9 mouse cellular contexts compared by ENCODE assay signal in genomic region chr15:95598630-95599029, GRCm38 (mm10). TPM values are rescaled to one million over a fixed set of nuclear protein-coding genes. Genes with fewer than 3 reads are reported as not detected.
DNase-seq lines count a peak whose midpoint lies in the region; ATAC-seq and TF ChIP-seq lines count a peak whose summit lies in the region.
"Had no signal": no experiment of that assay in that cellular context is flagged by ENCODE, and none has a peak within 500 bp of the region (broad histone marks: within the 10 kb centered on the region; RNA-seq: fewer than 3 reads in every experiment).

No protein-coding gene starts in this region.

- 68% methylated on average over 1 of the region's 1 CpGs for WGBS in forebrain, embryonic 14.5 days
- 42% methylated on average over 1 of the region's 1 CpGs for WGBS in forebrain, embryonic 15.5 days
- WGBS in lung, embryonic 14.5 days: 65% methylated on average over 1 of the region's 1 CpGs
- WGBS in neural tube, embryonic 11.5 days: 61% methylated on average over 1 of the region's 1 CpGs

- peak; percentile 61 for TF ChIP-seq CTCF in lung, embryonic 14.5 days (IDR thresholded peaks at IDR 0.05; ENCODE audit: low read depth)

- H3K27me3 ChIP-seq in forebrain, embryonic 14.5 days (replicated peaks; ENCODE audit: control insufficient read depth, insufficient read depth, low read length): no peaks in the 10 kb centered on the region
- no peaks in the 10 kb centered on the region for H3K27me3 ChIP-seq in forebrain, embryonic 15.5 days
- no peaks in the 10 kb centered on the region for H3K27me3 ChIP-seq in lung, embryonic 14.5 days (ENCODE audit: insufficient read depth, low read length)
- no peaks in the 10 kb centered on the region for H3K27me3 ChIP-seq in neural tube, embryonic 11.5 days (ENCODE audit: control insufficient read depth, insufficient read depth, low read length)

- no peak overlapping the region for H3K4me2 ChIP-seq in forebrain, embryonic 14.5 days (ENCODE audit: low read length)
- H3K4me2 ChIP-seq in forebrain, embryonic 15.5 days (replicated peaks): no peak overlapping the region
- H3K4me2 ChIP-seq in lung, embryonic 14.5 days: no peak overlapping the region
- no peak overlapping the region for H3K4me2 ChIP-seq in neural tube, embryonic 11.5 days (ENCODE audit: low read depth)

- DNase-seq in forebrain, embryonic 14.5 days (ENCODE audit: low spot score): peak; percentile 67
- DNase-seq in lung, embryonic 14.5 days: peak; percentile 53
- no peak for DNase-seq in lung, adult 18-20 months
- DNase-seq in neural tube, embryonic 11.5 days (ENCODE audit: low spot score): peak; percentile 18
- no peak for DNase-seq in gastrocnemius, postnatal 14 days
- no peak for DNase-seq in gastrocnemius, adult 8-10 months (ENCODE audit: low spot score in 2 of 2)

- no peak overlapping the region for H3K9ac ChIP-seq in forebrain, embryonic 14.5 days (ENCODE audit: low read length)
- no peak overlapping the region for H3K9ac ChIP-seq in forebrain, embryonic 15.5 days (replicated peaks)
- H3K9ac ChIP-seq in lung, embryonic 14.5 days: no peak overlapping the region
- no peak overlapping the region for H3K9ac ChIP-seq in neural tube, embryonic 11.5 days (ENCODE audit: low read length)

- no peak overlapping the region for H3K4me3 ChIP-seq in forebrain, embryonic 14.5 days (ENCODE audit: low read depth, low read length)
- H3K4me3 ChIP-seq in forebrain, embryonic 15.5 days: no peak overlapping the region
- no peak overlapping the region for H3K4me3 ChIP-seq in lung, embryonic 14.5 days (ENCODE audit: low read depth, low read length)
- no peak overlapping the region for H3K4me3 ChIP-seq in neural tube, embryonic 11.5 days (ENCODE audit: low read depth, low read length)

- peak; percentile 62; the same call in 1 of the 2 replicates for ATAC-seq in forebrain, embryonic 14.5 days
- no peak for ATAC-seq in forebrain, embryonic 15.5 days (replicated peaks)
- ATAC-seq in lung, embryonic 14.5 days (ENCODE audit: insufficient read depth): no peak
- peak; percentile 77; the same call in 1 of the 2 replicates for ATAC-seq in common myeloid progenitor, adult 5-6 weeks (replicated peaks; ENCODE audit: low read depth, poor library complexity, severe bottlenecking)
- no peak for ATAC-seq in neural tube, embryonic 11.5 days (ENCODE audit: insufficient read depth, low FRiP score, low TSS enrichment)

- no peaks in the 10 kb centered on the region for H3K4me1 ChIP-seq in forebrain, embryonic 14.5 days (ENCODE audit: control insufficient read depth, insufficient read depth, low read length)
- no peaks in the 10 kb centered on the region for H3K4me1 ChIP-seq in forebrain, embryonic 15.5 days
- H3K4me1 ChIP-seq in lung, embryonic 14.5 days (ENCODE audit: insufficient read depth): no peaks in the 10 kb centered on the region
- H3K4me1 ChIP-seq in neural tube, embryonic 11.5 days (ENCODE audit: control insufficient read depth, insufficient read depth, low read length): no peaks in the 10 kb centered on the region

- H3K9me3 ChIP-seq in forebrain, embryonic 14.5 days (replicated peaks; ENCODE audit: control insufficient read depth, low read length): no peaks in the 10 kb centered on the region
- H3K9me3 ChIP-seq in forebrain, embryonic 15.5 days: no peaks in the 10 kb centered on the region
- H3K9me3 ChIP-seq in lung, embryonic 14.5 days (ENCODE audit: low read depth, low read length): no peaks in the 10 kb centered on the region
- H3K9me3 ChIP-seq in neural tube, embryonic 11.5 days (ENCODE audit: control insufficient read depth, low read length): no peaks in the 10 kb centered on the region

- intact Hi-C loops in gastrocnemius, postnatal 14 days (cut with DNase I; ENCODE audit: low total_unique reads): no loop called here

- no peaks in the 10 kb centered on the region for H3K36me3 ChIP-seq in forebrain, embryonic 14.5 days (ENCODE audit: control insufficient read depth, insufficient read depth, low read length)
- no peaks in the 10 kb centered on the region for H3K36me3 ChIP-seq in forebrain, embryonic 15.5 days
- no peaks in the 10 kb centered on the region for H3K36me3 ChIP-seq in lung, embryonic 14.5 days (ENCODE audit: insufficient read depth)
- H3K36me3 ChIP-seq in neural tube, embryonic 11.5 days (ENCODE audit: control insufficient read depth, insufficient read depth, low read length): no peaks in the 10 kb centered on the region

- H3K27ac ChIP-seq in forebrain, embryonic 14.5 days (ENCODE audit: low read depth, low read length): no peak overlapping the region
- no peak overlapping the region for H3K27ac ChIP-seq in forebrain, embryonic 15.5 days (replicated peaks)
- no peak overlapping the region for H3K27ac ChIP-seq in lung, embryonic 14.5 days (ENCODE audit: low read depth)
- no peak overlapping the region for H3K27ac ChIP-seq in neural tube, embryonic 11.5 days (ENCODE audit: low read depth, low read length)
- H3K27ac ChIP-seq: macrophage had no signal

RNA-seq across cellular contexts. Expression of gene Dbx2, which starts 57.1 kb away (rescaled TPM):
- polyA plus RNA-seq in forebrain, embryonic 14.5 days (2014; fragmentation: Nextera tagmentation; extraction: Ambion mirVana): 0.67 and 0.93 TPM in 2 replicates
- 0.32 and 1.3 TPM in 2 replicates for polyA plus RNA-seq in forebrain, embryonic 15.5 days (2015; fragmentation: Nextera tagmentation; extraction: Ambion mirVana)
- not detected in 2 replicates for polyA plus RNA-seq in lung, embryonic 14.5 days (2014; fragmentation: Nextera tagmentation; extraction: Ambion mirVana)
- total RNA-seq in common myeloid progenitor, adult 5-6 weeks (2017): not detected in 2 replicates
- 8.5 and 10.2 TPM in 2 replicates for polyA plus RNA-seq in neural tube, embryonic 11.5 days (2014; fragmentation: Nextera tagmentation; extraction: Ambion mirVana)
- total RNA-seq in gastrocnemius, postnatal 14 days (2021): not detected
- total RNA-seq in gastrocnemius, adult 8-10 months (2022): not detected
- polyA plus RNA-seq: macrophage had no signal

Comparison
In these comparisons a context has a peak if more than half of its experiments do, and no peak if none do; other contexts are left out.
1. ATAC-seq: peak in forebrain, embryonic 14.5 days (single experiment) and common myeloid progenitor, adult 5-6 weeks (single experiment); none in forebrain, embryonic 15.5 days (single experiment), lung, embryonic 14.5 days (single experiment) and neural tube, embryonic 11.5 days (single experiment).
2. DNase-seq: peak in forebrain, embryonic 14.5 days (single experiment), lung, embryonic 14.5 days (single experiment) and neural tube, embryonic 11.5 days (single experiment); none in lung, adult 18-20 months (0 of 2), gastrocnemius, postnatal 14 days (single experiment) and gastrocnemius, adult 8-10 months (0 of 2).